Mouse (Mus musculus): ENCODE results near the gene Tusc2. TPM values are rescaled to one million over a fixed set of nuclear protein-coding genes. Genes with fewer than 3 reads are reported as not detected.

Tusc2 gene
- 25.0 TPM for polyA plus RNA-seq (2012; fragmentation: generic; extraction: Trizol)

DNA sequence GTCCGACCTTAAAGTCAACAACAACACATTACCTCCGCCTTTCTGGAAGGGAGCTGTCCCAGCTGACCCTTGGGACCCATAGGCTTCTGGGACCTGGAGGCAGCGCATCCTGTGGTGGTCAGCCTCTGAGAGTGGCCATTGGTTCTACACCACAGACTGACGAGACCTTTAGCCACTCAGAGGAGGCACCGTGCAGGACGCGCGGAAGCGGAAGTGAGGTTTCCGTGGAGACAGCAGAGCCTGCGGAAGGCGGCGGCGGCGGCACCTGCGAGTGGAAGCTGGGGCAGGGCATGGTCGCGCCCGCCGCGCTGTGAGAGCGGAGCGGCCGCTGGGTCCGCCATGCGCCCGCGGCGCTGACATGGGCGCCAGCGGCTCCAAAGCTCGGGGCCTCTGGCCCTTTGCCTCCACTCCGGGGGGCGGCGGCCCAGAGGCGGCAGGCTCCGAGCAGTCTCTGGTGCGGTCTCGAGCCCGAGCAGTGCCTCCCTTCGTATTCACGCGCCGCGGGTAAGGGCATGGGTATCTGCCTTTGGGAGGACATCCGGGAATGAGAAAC is at the start of gene Tusc2:
TSS of gene Tusc2 (plus strand) at position 227 of the 553 bp plus-strand sequence.
- peaks cover 38% of the 10 kb centered on the region for H3K36me3 ChIP-seq (ENCODE audit: control insufficient read depth, insufficient read depth)
- peak within 1 kb of the TSS; percentile 80 for H3K4me2 ChIP-seq (ENCODE audit: low read depth)
- no peaks in the 10 kb centered on the region for H3K27me3 ChIP-seq (ENCODE audit: control insufficient read depth, insufficient read depth, insufficient read length)
- H3K79me2 ChIP-seq (ENCODE audit: control insufficient read depth, insufficient read depth) = peaks cover 14% of the 10 kb centered on the region
- TF ChIP-seq MYOD1 (IDR thresholded peaks at IDR 0.05; ENCODE audit: control insufficient read depth in 1 of 3, insufficient read length in 2 of 3, low read depth in 2 of 3) (no peak), TCF12 (IDR thresholded peaks at IDR 0.05; ENCODE audit: insufficient read depth, poor library complexity, severe bottlenecking) (no peak), POLR2AphosphoS2 (IDR thresholded peaks at IDR 0.05; ENCODE audit: insufficient read length, low read depth) (peak; percentile 100), USF1 (IDR thresholded peaks at IDR 0.05; ENCODE audit: low read depth) (no peak), MYOG (IDR thresholded peaks at IDR 0.05; ENCODE audit: control insufficient read depth in 1 of 3, insufficient read depth in 1 of 3, insufficient read length in 2 of 3, low read depth in 2 of 3) (peak in 1 of 3 experiments; percentile 41), TCF3 (IDR thresholded peaks at IDR 0.05; ENCODE audit: insufficient read length, low read depth) (no peak), REST (IDR thresholded peaks at IDR 0.05; ENCODE audit: insufficient read depth, insufficient read length) (no peak), POLR2A (IDR thresholded peaks at IDR 0.05; ENCODE audit: insufficient read length, low read depth) (peak; percentile 70), MAX (IDR thresholded peaks at IDR 0.05; ENCODE audit: low read depth) (no peak)
- H3ac ChIP-seq (ENCODE audit: control insufficient read depth, insufficient read length) = peak within 1 kb of the TSS; percentile 43
- peak within 1 kb of the TSS; percentile 41 for H3K4me3 ChIP-seq

DNA sequence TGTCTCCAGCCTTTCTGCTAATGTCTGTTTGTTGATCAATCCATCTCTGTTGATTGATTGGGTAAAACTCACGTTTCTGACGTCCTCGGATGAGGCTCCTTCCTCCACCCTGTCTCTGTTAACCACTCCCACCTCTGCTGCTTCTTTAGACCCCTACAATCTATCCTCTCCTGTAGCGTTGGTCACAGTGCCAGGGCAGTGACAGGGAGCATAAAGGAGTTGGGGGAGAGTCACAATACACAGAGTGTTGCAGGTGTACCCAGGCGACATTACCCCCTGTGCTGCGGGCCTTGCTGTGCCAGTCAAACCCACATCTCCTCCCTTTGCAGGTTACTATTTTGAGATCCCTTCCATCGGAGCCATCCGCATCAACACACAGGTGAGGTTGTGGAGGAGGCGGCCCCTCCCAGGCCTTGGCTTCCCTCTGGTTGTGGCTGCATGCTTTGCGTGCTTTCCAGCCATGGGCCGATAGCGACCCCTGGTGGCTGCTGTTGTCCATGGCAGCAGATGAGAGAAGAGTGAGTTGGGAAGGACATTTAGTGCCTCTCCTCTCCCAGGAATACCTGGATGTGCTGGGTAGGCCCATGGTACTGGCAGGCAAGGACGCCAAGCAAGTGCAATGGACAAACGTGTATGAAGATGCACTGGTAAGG is 48.6 kb upstream of the Tusc2 start:
- Histone ChIP-seq H3K27me3 (ENCODE audit: control insufficient read depth, insufficient read depth, insufficient read length) (peaks cover 76% of the 10 kb centered on the region), H3ac (ENCODE audit: control insufficient read depth, insufficient read length) (no peak overlapping the region), H3K4me2 (ENCODE audit: low read depth) (no peak overlapping the region), H3K4me3 (no peak overlapping the region), H3K79me2 (ENCODE audit: control insufficient read depth, insufficient read depth) (no peaks in the 10 kb centered on the region), H3K36me3 (ENCODE audit: control insufficient read depth, insufficient read depth) (no peaks in the 10 kb centered on the region)
- no peak for TF ChIP-seq MYOD1 (IDR thresholded peaks at IDR 0.05; ENCODE audit: control insufficient read depth in 1 of 3, insufficient read length in 2 of 3, low read depth in 2 of 3)
- no peak for TF ChIP-seq TCF12 (IDR thresholded peaks at IDR 0.05; ENCODE audit: insufficient read depth, poor library complexity, severe bottlenecking)
- TF ChIP-seq MYOG (IDR thresholded peaks at IDR 0.05; ENCODE audit: control insufficient read depth in 1 of 3, insufficient read depth in 1 of 3, insufficient read length in 2 of 3, low read depth in 2 of 3) = no peak
- no peak for TF ChIP-seq E2F4 (IDR thresholded peaks at IDR 0.05; ENCODE audit: insufficient read depth)
- TF ChIP-seq POLR2AphosphoS2 (IDR thresholded peaks at IDR 0.05; ENCODE audit: insufficient read length, low read depth) = no peak
- no peak for TF ChIP-seq TCF3 (IDR thresholded peaks at IDR 0.05; ENCODE audit: insufficient read length, low read depth)
- TF ChIP-seq SRF (IDR thresholded peaks at IDR 0.05; ENCODE audit: control insufficient read depth, insufficient read length, low read depth) = no peak
- no peak for TF ChIP-seq REST (IDR thresholded peaks at IDR 0.05; ENCODE audit: insufficient read depth, insufficient read length)
- no peak for TF ChIP-seq POLR2A (IDR thresholded peaks at IDR 0.05; ENCODE audit: insufficient read length, low read depth)

DNA sequence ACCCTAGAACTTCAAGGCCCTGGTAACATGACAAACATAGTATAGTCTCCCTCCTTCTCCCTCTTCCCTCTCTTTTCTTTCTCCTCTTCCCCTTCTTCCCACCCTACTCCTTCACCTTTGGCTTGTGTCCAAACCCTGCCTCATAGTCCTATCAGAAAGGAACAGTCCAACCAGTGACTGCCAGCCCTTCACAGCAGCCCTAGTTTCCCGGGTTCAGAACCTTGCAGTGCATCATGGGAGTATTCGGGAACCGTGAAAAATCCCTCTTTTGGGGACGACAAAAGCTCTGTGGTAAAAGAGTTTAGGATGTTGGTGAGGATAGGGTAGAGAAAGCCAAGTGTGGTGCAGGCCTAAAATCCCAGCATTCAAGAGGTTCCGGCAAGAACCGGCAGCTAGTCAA is 42.7 kb upstream of the Tusc2 start:
- Histone ChIP-seq H3ac (ENCODE audit: control insufficient read depth, insufficient read length) (no peak overlapping the region), H3K36me3 (ENCODE audit: control insufficient read depth, insufficient read depth) (no peaks in the 10 kb centered on the region), H3K27me3 (ENCODE audit: control insufficient read depth, insufficient read depth, insufficient read length) (peaks cover 63% of the 10 kb centered on the region), H3K4me2 (ENCODE audit: low read depth) (no peak overlapping the region), H3K4me3 (no peak overlapping the region), H3K79me2 (ENCODE audit: control insufficient read depth, insufficient read depth) (no peaks in the 10 kb centered on the region)
- TF ChIP-seq MYOD1 (IDR thresholded peaks at IDR 0.05; ENCODE audit: control insufficient read depth in 1 of 3, insufficient read length in 2 of 3, low read depth in 2 of 3) = no peak
- TF ChIP-seq USF1 (IDR thresholded peaks at IDR 0.05; ENCODE audit: low read depth) = no peak
- no peak for TF ChIP-seq REST (IDR thresholded peaks at IDR 0.05; ENCODE audit: insufficient read depth, insufficient read length)
- TF ChIP-seq E2F4 (IDR thresholded peaks at IDR 0.05; ENCODE audit: insufficient read depth) = no peak
- TF ChIP-seq TCF3 (IDR thresholded peaks at IDR 0.05; ENCODE audit: insufficient read length, low read depth) = no peak
- no peak for TF ChIP-seq MYOG (IDR thresholded peaks at IDR 0.05; ENCODE audit: control insufficient read depth in 1 of 3, insufficient read depth in 1 of 3, insufficient read length in 2 of 3, low read depth in 2 of 3)
- no peak for TF ChIP-seq CEBPB (IDR thresholded peaks at IDR 0.05; ENCODE audit: insufficient read depth, poor library complexity, severe bottlenecking)
- TF ChIP-seq TCF12 (IDR thresholded peaks at IDR 0.05; ENCODE audit: insufficient read depth, poor library complexity, severe bottlenecking) = no peak
- TF ChIP-seq POLR2AphosphoS2 (IDR thresholded peaks at IDR 0.05; ENCODE audit: insufficient read length, low read depth) = no peak
- TF ChIP-seq SRF (IDR thresholded peaks at IDR 0.05; ENCODE audit: control insufficient read depth, insufficient read length, low read depth) = no peak
- TF ChIP-seq MAX (IDR thresholded peaks at IDR 0.05; ENCODE audit: low read depth) = no peak
- TF ChIP-seq POLR2A (IDR thresholded peaks at IDR 0.05; ENCODE audit: insufficient read length, low read depth) = no peak

DNA sequence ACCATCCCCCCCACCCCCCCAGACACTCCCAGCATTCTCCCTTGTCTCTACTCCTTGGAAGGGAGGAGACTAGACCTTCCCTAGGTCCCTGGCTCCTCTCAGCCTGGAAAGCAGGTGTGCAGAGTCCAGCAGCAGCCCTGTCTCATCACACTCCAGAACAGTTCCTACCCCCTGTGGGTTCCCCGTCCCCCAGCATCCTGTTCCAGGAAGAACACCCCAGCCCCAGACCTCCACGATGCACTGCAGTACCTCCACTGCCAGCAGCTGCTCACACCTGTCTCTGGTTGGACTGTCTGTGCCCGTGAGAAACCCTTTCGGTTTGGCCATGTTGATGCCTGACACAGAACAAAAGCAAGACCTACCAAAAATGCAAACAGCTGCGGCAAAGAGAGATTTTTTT is 41.9 kb upstream of the Tusc2 start:
- H3ac ChIP-seq (ENCODE audit: control insufficient read depth, insufficient read length) = no peak overlapping the region
- no peaks in the 10 kb centered on the region for H3K36me3 ChIP-seq (ENCODE audit: control insufficient read depth, insufficient read depth)
- peaks cover 70% of the 10 kb centered on the region for H3K27me3 ChIP-seq (ENCODE audit: control insufficient read depth, insufficient read depth, insufficient read length)
- TF ChIP-seq SRF (IDR thresholded peaks at IDR 0.05; ENCODE audit: control insufficient read depth, insufficient read length, low read depth) (no peak), MYOG (IDR thresholded peaks at IDR 0.05; ENCODE audit: control insufficient read depth in 1 of 3, insufficient read depth in 1 of 3, insufficient read length in 2 of 3, low read depth in 2 of 3) (peak; percentile 22 to 80 (median 68)), MYOD1 (IDR thresholded peaks at IDR 0.05; ENCODE audit: control insufficient read depth in 1 of 3, insufficient read length in 2 of 3, low read depth in 2 of 3) (peak in 2 of 3 experiments; percentile 74 to 77), E2F4 (IDR thresholded peaks at IDR 0.05; ENCODE audit: insufficient read depth) (no peak)
- no peak overlapping the region for H3K4me3 ChIP-seq
- no peaks in the 10 kb centered on the region for H3K79me2 ChIP-seq (ENCODE audit: control insufficient read depth, insufficient read depth)
- peak overlapping the region; percentile 12 for H3K4me2 ChIP-seq (ENCODE audit: low read depth)
